Mouse (Mus musculus) cerebellum, adult 8-10 months (tissue): Measurements from ENCODE around the gene Socs2.

Experiments
- DNase-seq: peaks from one replicate; pipeline ENCODE4 v3.0.0; 2022

Socs2 gene

GRCm38 (mm10) chr10:95419726-95420125 lies 2.7 kb upstream of the Socs2 start:
- no peak for DNase-seq

- no peak for DNase-seq
Measured at GRCm38 (mm10) chr10:95418631-95419030, 1.7 kb upstream of the Socs2 start.

GRCm38 (mm10) chr10:95417496-95418236 lies 686 bp upstream of the Socs2 start:
- peak; percentile 62 for DNase-seq

GRCm38 (mm10) chr10:95416361-95416684 lies 657 bp downstream of the Socs2 start:
- no peak for DNase-seq

- peak; percentile 17 for DNase-seq
Measured at GRCm38 (mm10) chr10:95415533-95416360, 1.2 kb downstream of the Socs2 start.

GRCm38 (mm10) chr10:95415159-95415532 lies 1.8 kb downstream of the Socs2 start:
- DNase-seq = no peak

GRCm38 (mm10) chr10:95414316-95415158 lies 2.4 kb downstream of the Socs2 start:
- peak; percentile 7 for DNase-seq

GRCm38 (mm10) chr10:95411139-95411538 lies 5.8 kb downstream of the Socs2 start:
- no peak for DNase-seq

- no peak for DNase-seq
Measured at GRCm38 (mm10) chr10:95410709-95411108, 6.3 kb downstream of the Socs2 start.

GRCm38 (mm10) chr10:95410209-95410608 lies 6.8 kb downstream of the Socs2 start:
- no peak for DNase-seq

- DNase-seq = no peak
Measured at GRCm38 (mm10) chr10:95409149-95409548, 7.8 kb downstream of the Socs2 start.

GRCm38 (mm10) chr10:95408487-95408886 lies 8.5 kb downstream of the Socs2 start:
- no peak for DNase-seq

GRCm38 (mm10) chr10:95407541-95408160 lies 9.3 kb downstream of the Socs2 start:
- no peak for DNase-seq

- DNase-seq = no peak
Measured at GRCm38 (mm10) chr10:95404774-95405173, 12.2 kb downstream of the Socs2 start.

- no peak for DNase-seq
Measured at GRCm38 (mm10) chr10:95399689-95400354, 17.2 kb downstream of the Socs2 start.

GRCm38 (mm10) chr10:95398489-95398888 lies 18.5 kb downstream of the Socs2 start:
- no peak for DNase-seq

- no peak for DNase-seq
Measured at GRCm38 (mm10) chr10:95397191-95397835, 19.7 kb downstream of the Socs2 start.

- no peak for DNase-seq
Measured at GRCm38 (mm10) chr10:95396356-95396755, 20.6 kb downstream of the Socs2 start.

GRCm38 (mm10) chr10:95394819-95395812 lies 21.9 kb downstream of the Socs2 start:
- DNase-seq = no peak

GRCm38 (mm10) chr10:95392073-95392472 lies 24.9 kb downstream of the Socs2 start:
- no peak for DNase-seq

- DNase-seq = no peak
Measured at GRCm38 (mm10) chr10:95390871-95391270, 26.1 kb downstream of the Socs2 start.
